Mouse (Mus musculus): ENCODE data around the gene Rab5c. TPM values are rescaled to one million over a fixed set of nuclear protein-coding genes. Genes with fewer than 3 reads are reported as not detected.
A peak's percentile ranks its signal among the peaks of the same experiment; 100 is the strongest.

Gene Rab5c
- polyA plus RNA-seq, 1 experiment from 2014 or later = 18.8 TPM

GRCm38 (mm10) chr11:100693154-100693553, 44.9 kb downstream of the Rab5c start:
- no peak overlapping the region for H3K4me3 ChIP-seq (replicated peaks)
- H3K27ac ChIP-seq = no peak overlapping the region
- H3K36me3 ChIP-seq = no peaks in the 10 kb centered on the region
- H3K27me3 ChIP-seq = peaks cover 39% of the 10 kb centered on the region
- whole genome bisulfite sequencing (ENCODE audit: insufficient replicate concordance) = 34% methylated on average over 5 of the region's 5 CpGs
- no peak overlapping the region for H3K4me2 ChIP-seq
- DNase-seq (no peak), ATAC-seq (ENCODE audit: low read depth) (no peak)
- H3K9ac ChIP-seq = no peak overlapping the region
- no peaks in the 10 kb centered on the region for H3K9me3 ChIP-seq (replicated peaks)
- peaks cover 15% of the 10 kb centered on the region for H3K4me1 ChIP-seq (replicated peaks)

DNA sequence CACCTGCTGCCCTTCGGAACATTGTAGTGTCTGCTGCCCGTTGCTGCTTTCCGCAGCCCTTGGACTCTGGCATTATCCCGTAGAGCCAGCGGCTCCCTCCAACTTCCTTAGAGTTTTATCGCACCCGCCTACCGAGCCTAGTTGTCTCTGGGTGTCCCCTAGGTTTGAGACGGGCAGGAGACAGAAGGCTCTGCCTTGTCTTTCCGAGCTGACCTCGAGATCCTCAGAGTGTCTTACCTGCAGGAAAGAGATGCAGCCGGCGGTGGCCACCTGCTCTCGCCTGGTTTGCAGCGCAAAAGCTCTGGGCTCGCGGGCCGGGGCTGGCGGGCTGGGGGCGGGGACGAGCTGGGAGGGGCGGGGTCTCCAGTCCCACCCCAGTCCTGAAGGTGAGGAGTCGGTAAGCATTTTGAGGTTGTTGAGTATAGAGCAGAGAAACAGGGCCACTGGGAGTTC, 45.8 kb downstream of the Rab5c start, which contains the start of gene Zfp385c:
TSS of gene Zfp385c (minus strand) at position 292 of the 453 bp plus-strand sequence.
- ATAC-seq (ENCODE audit: low read depth) = 0 out of 2 replicates have a peak, but pooled peaks have one; percentile 31
- Histone ChIP-seq H3K4me2 (peak within 1 kb of the TSS; percentile 62), H3K9me3 (replicated peaks) (no peaks in the 10 kb centered on the region), H3K27me3 (peaks cover 39% of the 10 kb centered on the region), H3K4me3 (replicated peaks) (peak within 1 kb of the TSS; percentile 35), H3K4me1 (replicated peaks) (peaks cover 15% of the 10 kb centered on the region), H3K27ac (no peak within 1 kb of the TSS), H3K36me3 (no peaks in the 10 kb centered on the region), H3K9ac (peak within 1 kb of the TSS; percentile 17; the same call in 1 of the 2 replicates)
- 1% methylated on average over 23 of the region's 23 CpGs for WGBS (ENCODE audit: insufficient replicate concordance)
- no peak for DNase-seq

- H3K4me2 ChIP-seq = no peak overlapping the region
- DNase-seq = no peak
- 72% methylated on average over 7 of the region's 7 CpGs for WGBS (ENCODE audit: insufficient replicate concordance)
- H3K27ac ChIP-seq = no peak overlapping the region
- no peaks in the 10 kb centered on the region for H3K9me3 ChIP-seq (replicated peaks)
- H3K4me3 ChIP-seq (replicated peaks) = no peak overlapping the region
- ATAC-seq (ENCODE audit: low read depth) = no peak
- H3K36me3 ChIP-seq = no peaks in the 10 kb centered on the region
- peaks cover 39% of the 10 kb centered on the region for H3K27me3 ChIP-seq
- H3K4me1 ChIP-seq (replicated peaks) = peaks cover 15% of the 10 kb centered on the region
- no peak overlapping the region for H3K9ac ChIP-seq
Measured at GRCm38 (mm10) chr11:100690389-100690788, 47.6 kb downstream of the Rab5c start.

GRCm38 (mm10) chr11:100688443-100688842, 49.6 kb downstream of the Rab5c start:
- WGBS (ENCODE audit: insufficient replicate concordance) = 63% methylated on average over 4 of the region's 4 CpGs
- no peak for ATAC-seq (ENCODE audit: low read depth)
- Histone ChIP-seq H3K4me3 (replicated peaks) (no peak overlapping the region), H3K4me2 (no peak overlapping the region), H3K4me1 (replicated peaks) (peaks cover 15% of the 10 kb centered on the region), H3K36me3 (no peaks in the 10 kb centered on the region), H3K27ac (no peak overlapping the region), H3K27me3 (peaks cover 37% of the 10 kb centered on the region), H3K9ac (no peak overlapping the region), H3K9me3 (replicated peaks) (no peaks in the 10 kb centered on the region)
- no peak for DNase-seq

- Histone ChIP-seq H3K4me2 (no peak overlapping the region), H3K27ac (no peak overlapping the region), H3K9me3 (replicated peaks) (no peaks in the 10 kb centered on the region), H3K9ac (no peak overlapping the region), H3K27me3 (peaks cover 26% of the 10 kb centered on the region), H3K4me3 (replicated peaks) (no peak overlapping the region), H3K4me1 (replicated peaks) (peaks cover 8% of the 10 kb centered on the region), H3K36me3 (no peaks in the 10 kb centered on the region)
- WGBS (ENCODE audit: insufficient replicate concordance) = 70% methylated on average over 7 of the region's 7 CpGs
- DNase-seq (no peak), ATAC-seq (ENCODE audit: low read depth) (no peak)
Measured at GRCm38 (mm10) chr11:100687265-100687664, 50.8 kb downstream of the Rab5c start.

DNA sequence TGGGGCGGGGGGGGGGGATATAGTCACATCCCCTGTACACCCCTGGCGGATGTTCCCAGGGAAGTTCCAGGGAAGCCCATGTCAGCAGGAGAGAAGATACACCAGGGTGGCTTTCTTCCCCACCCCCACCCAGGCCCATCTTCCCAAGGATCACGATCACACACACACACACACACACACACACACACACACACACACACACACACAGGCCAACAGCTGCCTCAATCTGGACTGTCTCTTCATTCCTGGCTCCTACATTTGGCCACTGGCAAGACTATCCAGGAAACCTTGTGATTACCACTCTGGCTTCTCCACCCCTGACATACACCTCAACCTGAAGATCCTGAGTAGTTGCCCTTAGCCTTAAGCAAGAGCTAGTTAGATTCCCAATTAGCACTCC, 52.6 kb downstream of the Rab5c start:
- H3K9ac ChIP-seq = no peak overlapping the region

DNA sequence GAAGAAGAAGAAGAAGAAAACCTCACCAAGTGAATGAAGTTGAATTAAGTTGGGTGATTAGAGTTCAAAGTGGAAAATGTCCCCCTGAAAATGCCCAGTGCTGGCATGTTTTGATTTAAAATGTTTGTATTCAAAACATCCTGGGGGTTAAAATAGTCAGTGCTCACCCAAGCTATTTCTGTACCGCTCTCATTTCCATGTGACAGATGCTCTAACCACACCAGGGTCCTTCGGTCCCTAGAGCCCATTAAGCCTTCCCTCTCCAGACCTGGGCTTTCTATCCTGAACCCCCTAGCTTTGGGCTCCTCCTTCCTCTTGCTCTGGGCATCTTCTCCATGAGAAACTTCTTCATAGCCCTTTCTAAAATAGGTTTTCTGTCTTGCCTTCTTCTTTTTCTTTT, 53.9 kb downstream of the Rab5c start:
- Histone ChIP-seq H3K4me2 (no peak overlapping the region), H3K4me3 (replicated peaks) (no peak overlapping the region), H3K27me3 (no peaks in the 10 kb centered on the region; the same call in none of the 2 replicates), H3K27ac (no peak overlapping the region), H3K4me1 (replicated peaks) (no peaks in the 10 kb centered on the region), H3K9ac (no peak overlapping the region), H3K36me3 (no peaks in the 10 kb centered on the region), H3K9me3 (replicated peaks) (no peaks in the 10 kb centered on the region)
- WGBS (ENCODE audit: insufficient replicate concordance) = 62% methylated on average over 2 of the region's 2 CpGs
- ATAC-seq (ENCODE audit: low read depth) = no peak
- DNase-seq = no peak

More for the DNA sequence above, 52.6 kb downstream of the Rab5c start:
- H3K4me2 ChIP-seq = no peak overlapping the region
- 63% methylated on average over 3 of the region's 3 CpGs for WGBS (ENCODE audit: insufficient replicate concordance)
- H3K4me1 ChIP-seq (replicated peaks) = no peaks in the 10 kb centered on the region
- H3K27me3 ChIP-seq = peaks cover 7% of the 10 kb centered on the region
- no peaks in the 10 kb centered on the region for H3K36me3 ChIP-seq
- no peak overlapping the region for H3K4me3 ChIP-seq (replicated peaks)
- no peak for ATAC-seq (ENCODE audit: low read depth)
- no peak overlapping the region for H3K27ac ChIP-seq
- DNase-seq = no peak
- no peaks in the 10 kb centered on the region for H3K9me3 ChIP-seq (replicated peaks)

DNA sequence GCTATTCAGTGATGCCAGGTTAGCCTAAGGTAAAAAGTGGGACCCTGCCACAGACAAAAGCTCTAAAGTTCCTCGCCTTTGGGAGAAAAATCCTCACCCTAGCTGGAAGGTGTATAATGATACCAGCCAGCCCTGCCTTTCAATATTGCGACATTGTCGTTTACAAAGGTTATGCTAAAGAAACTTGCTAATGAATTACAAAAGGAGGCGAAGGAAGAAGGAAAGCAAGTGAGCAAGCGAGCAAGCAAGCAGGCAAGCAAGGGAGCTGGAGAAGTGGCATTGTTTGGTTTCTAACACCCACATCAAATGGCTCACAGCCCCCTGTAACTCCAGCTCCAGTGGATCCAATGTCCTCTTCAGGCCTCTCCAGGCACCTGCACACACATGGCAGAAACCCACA, 55.5 kb downstream of the Rab5c start:
- Histone ChIP-seq H3K4me2 (no peak overlapping the region), H3K27me3 (peaks cover 9% of the 10 kb centered on the region), H3K9ac (no peak overlapping the region), H3K36me3 (no peaks in the 10 kb centered on the region), H3K4me3 (replicated peaks) (no peak overlapping the region), H3K9me3 (replicated peaks) (no peaks in the 10 kb centered on the region), H3K27ac (no peak overlapping the region), H3K4me1 (replicated peaks) (no peaks in the 10 kb centered on the region)
- no peak for DNase-seq
- ATAC-seq (ENCODE audit: low read depth) = no peak
- WGBS (ENCODE audit: insufficient replicate concordance) = 61% methylated on average over 5 of the region's 5 CpGs

DNA sequence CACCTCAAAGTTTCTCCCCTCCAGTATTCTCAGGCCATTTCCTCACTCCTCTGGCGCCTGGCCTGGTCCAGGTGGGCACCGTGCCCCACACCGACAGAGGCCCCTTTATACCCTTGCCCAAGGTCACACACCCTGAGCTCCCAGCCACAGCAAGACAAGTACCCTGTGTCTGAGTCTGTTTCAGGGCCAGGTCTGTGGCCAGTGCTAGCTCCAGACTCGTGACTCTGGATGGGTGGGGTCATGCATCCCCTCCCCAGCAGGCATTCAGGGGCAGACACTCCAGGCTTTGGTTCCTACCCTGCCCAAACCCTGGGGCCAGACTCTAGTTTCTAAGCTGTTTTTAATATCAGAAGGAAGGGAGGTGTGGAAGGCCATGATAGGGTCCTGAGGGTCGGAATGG, 56.2 kb downstream of the Rab5c start:
- DNase-seq = no peak
- 70% methylated on average over 5 of the region's 5 CpGs for whole genome bisulfite sequencing (ENCODE audit: insufficient replicate concordance)
- H3K4me2 ChIP-seq = no peak overlapping the region
- H3K27me3 ChIP-seq = peaks cover 14% of the 10 kb centered on the region
- no peaks in the 10 kb centered on the region for H3K9me3 ChIP-seq (replicated peaks)
- H3K4me1 ChIP-seq (replicated peaks) = no peaks in the 10 kb centered on the region
- ATAC-seq (ENCODE audit: low read depth) = no peak
- H3K4me3 ChIP-seq (replicated peaks) = no peak overlapping the region
- no peaks in the 10 kb centered on the region for H3K36me3 ChIP-seq
- H3K9ac ChIP-seq = no peak overlapping the region
- H3K27ac ChIP-seq = no peak overlapping the region

- ATAC-seq (ENCODE audit: low read depth) (no peak), DNase-seq (no peak)
- Histone ChIP-seq H3K27me3 (peaks cover 40% of the 10 kb centered on the region), H3K4me2 (no peak overlapping the region), H3K9me3 (replicated peaks) (no peaks in the 10 kb centered on the region), H3K4me3 (replicated peaks) (no peak overlapping the region), H3K27ac (no peak overlapping the region), H3K4me1 (replicated peaks) (no peaks in the 10 kb centered on the region), H3K9ac (no peak overlapping the region), H3K36me3 (no peaks in the 10 kb centered on the region)
- WGBS (ENCODE audit: insufficient replicate concordance) = 46% methylated on average over 7 of the region's 7 CpGs
Measured at GRCm38 (mm10) chr11:100677810-100678209, 60.2 kb downstream of the Rab5c start.

DNA sequence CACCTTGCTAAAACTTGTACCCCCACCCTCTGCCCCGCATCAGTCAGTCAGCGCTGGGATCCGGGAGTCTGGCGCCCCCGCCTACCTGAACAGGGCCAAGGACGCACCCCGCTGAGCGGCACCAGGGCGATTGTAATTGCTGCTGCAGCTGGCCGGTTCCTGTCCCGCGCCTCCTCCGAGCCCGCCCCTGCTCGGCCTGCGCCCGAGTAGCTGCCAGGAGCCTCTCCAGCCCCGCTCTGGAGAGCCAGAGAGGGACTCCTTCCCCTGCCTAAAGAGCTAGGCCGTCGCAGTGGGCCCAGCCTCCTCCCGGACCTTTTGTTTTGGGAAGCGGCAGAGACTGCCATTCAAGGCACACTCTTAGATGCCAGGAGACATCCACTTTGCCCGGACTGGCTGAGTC, 64.8 kb downstream of the Rab5c start:
- 9% methylated on average over 23 of the region's 23 CpGs for WGBS (ENCODE audit: insufficient replicate concordance)
- Histone ChIP-seq H3K36me3 (no peaks in the 10 kb centered on the region), H3K4me2 (0 out of 2 replicates have a peak overlapping the region, but pooled peaks have one; percentile 6), H3K4me1 (replicated peaks) (no peaks in the 10 kb centered on the region), H3K9ac (no peak overlapping the region), H3K27ac (no peak overlapping the region), H3K9me3 (replicated peaks) (no peaks in the 10 kb centered on the region), H3K27me3 (peaks cover 51% of the 10 kb centered on the region), H3K4me3 (replicated peaks) (no peak overlapping the region)
- ATAC-seq (ENCODE audit: low read depth) (no peak), DNase-seq (no peak)

DNA sequence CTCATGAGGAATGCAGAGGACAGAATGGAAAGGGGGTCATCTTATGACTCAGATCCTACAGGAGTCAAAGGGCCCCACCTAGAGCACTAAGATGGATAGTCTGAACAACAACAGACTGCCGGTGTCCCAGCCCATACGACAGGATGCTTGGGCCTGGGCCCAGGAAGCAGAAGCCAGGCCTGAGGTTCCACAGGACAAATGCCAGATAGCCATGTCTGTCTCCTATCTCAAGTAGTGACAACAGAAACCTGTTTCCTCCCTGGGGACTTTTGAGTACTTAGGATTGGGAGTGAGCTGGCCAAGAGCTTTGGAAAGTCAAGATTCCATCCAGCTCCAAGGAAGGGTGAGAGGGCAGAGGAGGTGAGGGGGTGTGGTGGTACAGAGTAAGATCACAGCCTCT, 66.1 kb downstream of the Rab5c start:
- no peak overlapping the region for H3K4me3 ChIP-seq (replicated peaks)
- ATAC-seq (ENCODE audit: low read depth) = no peak
- no peaks in the 10 kb centered on the region for H3K4me1 ChIP-seq (replicated peaks)
- H3K9ac ChIP-seq = no peak overlapping the region
- no peaks in the 10 kb centered on the region for H3K9me3 ChIP-seq (replicated peaks)
- WGBS (ENCODE audit: insufficient replicate concordance) = 27% methylated on average over 2 of the region's 2 CpGs
- no peak for DNase-seq
- H3K27ac ChIP-seq = no peak overlapping the region
- H3K36me3 ChIP-seq = no peaks in the 10 kb centered on the region
- peaks cover 44% of the 10 kb centered on the region for H3K27me3 ChIP-seq
- no peak overlapping the region for H3K4me2 ChIP-seq
